Mouse (Mus musculus) neural tube, embryonic 14.5 days (tissue): ENCODE data around the gene Smad3. TPM values are rescaled to one million over a fixed set of nuclear protein-coding genes. Genes with fewer than 3 reads are reported as not detected.

Experiments used
- ATAC-seq: fragments of 200-750 bp; cut with Nextera tagmentation; 2 replicates; pipeline ENCODE4 v1.8.0; 2017; ENCODE audit warnings: low read depth, mild to moderate bottlenecking, moderate TSS enrichment, moderate library complexity
- H3K27ac ChIP-seq: fragments of 300-500 bp; sonication (generic); 2 replicates; pipeline ENCODE4 v1.5.1; 2014; ENCODE audit warnings: low read depth, mild to moderate bottlenecking, control low read depth, low read length, moderate library complexity, mixed read lengths
- H3K27me3 ChIP-seq: fragments of 300-500 bp; sonication (generic); 2 replicates; pipeline ENCODE4 v1.6.1; 2014; ENCODE audit warnings: low read length; ENCODE audit not compliant: control insufficient read depth, insufficient read depth
- H3K36me3 ChIP-seq: fragments of 300-500 bp; sonication (generic); 2 replicates; pipeline ENCODE4 v1.6.1; 2014; ENCODE audit warnings: low read length, mixed read lengths; ENCODE audit not compliant: control insufficient read depth, insufficient read depth
- H3K4me1 ChIP-seq: fragments of 300-500 bp; sonication (generic); 2 replicates; pipeline ENCODE4 v1.6.1; 2014; ENCODE audit warnings: low read length; ENCODE audit not compliant: control insufficient read depth, insufficient read depth
- H3K4me2 ChIP-seq: fragments of 300-500 bp; sonication (generic); 2 replicates; pipeline ENCODE4 v1.6.1; 2014; ENCODE audit warnings: mild to moderate bottlenecking, low read depth, low read length, control low read depth
- H3K4me3 ChIP-seq: fragments of 300-500 bp; sonication (generic); 2 replicates; pipeline ENCODE4 v1.5.1; 2014; ENCODE audit warnings: low read depth, low read length, control low read depth, mixed read lengths
- H3K9ac ChIP-seq: fragments of 300-500 bp; sonication (generic); replicated peaks from 2 replicates; pipeline ENCODE4 v1.6.1; 2014; ENCODE audit warnings: low read depth, mild to moderate bottlenecking, control low read depth, low read length, mixed read lengths
- H3K9me3 ChIP-seq: fragments of 300-500 bp; sonication (generic); 2 replicates; pipeline ENCODE4 v1.6.1; 2016; ENCODE audit warnings: low read length; ENCODE audit not compliant: control insufficient read depth
- WGBS: fragments of 180-500 bp; shearing (Covaris S2); extraction: QIAGEN DNeasy Blood & Tissue Kit; methylation state at CpG from one replicate; pipeline ENCODE4 v1.1.7; 2014; 5-methylcytosine and 5-hydroxymethylcytosine counted together
- polyA plus RNA-seq: library from polyadenylated mRNA; unstranded; fragments of >200 nt; fragmentation: Nextera tagmentation; extraction: Ambion mirVana; gene quantifications from 2 replicates; pipeline ENCODE4 v1.2.1, GENCODE M21; 2014

Gene Smad3
- polyA plus RNA-seq, 1 experiment from 2014 or later, result 6.4 TPM

GRCm38 (mm10) chr9:63731114-63731828 lies 26.5 kb downstream of the Smad3 start:
- no peak for ATAC-seq
- peaks cover 6% of the 10 kb centered on the region; the same call in 1 of the 2 replicates for H3K4me1 ChIP-seq
- H3K27ac ChIP-seq, result no peak overlapping the region
- no peaks in the 10 kb centered on the region for H3K9me3 ChIP-seq
- H3K36me3 ChIP-seq, result no peaks in the 10 kb centered on the region
- H3K4me2 ChIP-seq, result no peak overlapping the region
- H3K4me3 ChIP-seq, result no peak overlapping the region
- 81% methylated on average over 9 of the region's 9 CpGs for WGBS
- H3K27me3 ChIP-seq, result no peaks in the 10 kb centered on the region
- H3K9ac ChIP-seq, result no peak overlapping the region

DNA sequence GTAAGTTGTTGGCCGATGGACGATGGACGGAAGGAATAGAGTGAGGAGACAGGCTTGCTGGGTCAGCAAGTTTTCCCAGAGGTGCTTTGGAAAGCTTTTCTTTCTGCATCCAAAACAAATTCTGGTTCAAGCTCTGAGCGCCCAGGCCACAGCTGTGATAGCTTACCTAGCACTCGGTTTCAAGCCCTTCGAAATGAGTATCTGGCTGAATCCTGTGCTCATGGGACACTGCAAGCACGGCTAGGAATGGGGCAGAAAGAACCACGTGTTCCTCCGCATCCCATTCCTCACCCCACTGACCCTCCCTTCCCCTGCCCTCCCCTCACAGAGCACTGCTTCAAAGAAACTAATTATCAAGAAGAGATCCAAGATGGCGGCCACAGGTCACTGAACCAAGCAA lies 28.8 kb downstream of the Smad3 start:
- Histone ChIP-seq H3K9me3 (no peaks in the 10 kb centered on the region), H3K27me3 (no peaks in the 10 kb centered on the region), H3K4me3 (no peak overlapping the region), H3K27ac (no peak overlapping the region), H3K4me1 (peaks cover 7% of the 10 kb centered on the region; the same call in 1 of the 2 replicates), H3K36me3 (no peaks in the 10 kb centered on the region), H3K4me2 (no peak overlapping the region), H3K9ac (no peak overlapping the region)
- ATAC-seq, result no peak
- 86% methylated on average over 10 of the region's 10 CpGs for WGBS

- no peaks in the 10 kb centered on the region for H3K36me3 ChIP-seq
- H3K4me3 ChIP-seq, result no peak overlapping the region
- no peaks in the 10 kb centered on the region for H3K9me3 ChIP-seq
- H3K27me3 ChIP-seq, result no peaks in the 10 kb centered on the region
- WGBS, result 91% methylated on average over 6 of the region's 6 CpGs
- no peak for ATAC-seq
- H3K27ac ChIP-seq, result no peak overlapping the region
- H3K4me2 ChIP-seq, result no peak overlapping the region
- no peak overlapping the region for H3K9ac ChIP-seq
- peaks cover 7% of the 10 kb centered on the region; the same call in 1 of the 2 replicates for H3K4me1 ChIP-seq
Measured at GRCm38 (mm10) chr9:63727070-63727469, 30.7 kb downstream of the Smad3 start.

DNA sequence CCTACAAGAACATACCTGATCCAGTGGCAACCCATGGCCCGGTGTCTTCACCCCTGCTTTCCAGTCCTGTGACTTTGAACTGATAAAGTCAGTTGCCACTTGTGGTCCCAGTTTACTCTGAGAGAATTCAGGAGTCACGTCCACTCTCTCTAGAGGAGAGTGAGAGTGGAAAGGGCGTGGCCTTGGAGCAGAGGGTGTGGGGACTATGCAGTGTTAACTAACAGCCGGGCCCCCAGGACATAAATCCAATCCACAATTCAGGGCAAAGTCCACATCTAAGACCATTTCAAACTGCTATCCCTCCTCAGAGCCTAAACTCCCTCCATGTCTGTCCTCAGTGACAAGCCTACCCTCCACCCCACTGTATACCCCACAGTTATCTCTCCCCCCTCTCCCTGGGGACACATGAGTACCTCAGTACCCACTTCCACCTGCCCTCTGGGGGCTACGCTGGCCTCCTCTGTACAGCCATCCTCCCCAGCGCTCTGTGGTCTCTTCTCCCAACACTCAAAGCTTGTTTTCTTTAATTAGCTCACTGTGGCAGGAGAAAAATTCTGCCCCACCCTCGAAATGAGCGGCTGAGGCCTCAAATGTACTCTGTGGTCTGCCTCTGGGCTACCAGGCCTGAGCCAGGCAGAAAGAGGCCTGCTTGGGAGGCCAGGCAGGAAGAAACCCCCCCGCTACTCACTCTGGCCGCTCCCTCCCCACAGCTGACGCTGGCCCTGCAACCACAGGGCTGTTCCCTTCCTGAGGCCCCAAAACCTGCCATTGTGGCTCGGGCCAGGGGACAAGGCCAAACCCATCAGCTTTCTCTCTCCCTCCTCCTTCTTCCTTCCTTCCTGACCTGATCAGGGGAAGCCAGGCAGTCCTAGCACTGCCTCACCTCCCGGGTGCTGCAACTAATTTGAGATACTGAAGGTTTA lies 31.4 kb downstream of the Smad3 start:
- H3K4me3 ChIP-seq, result no peak overlapping the region
- H3K4me2 ChIP-seq, result no peak overlapping the region
- H3K9ac ChIP-seq, result no peak overlapping the region
- WGBS, result 73% methylated on average over 13 of the region's 13 CpGs
- H3K27ac ChIP-seq, result 0 out of 2 replicates have a peak overlapping the region, but pooled peaks have one; percentile 22
- no peaks in the 10 kb centered on the region for H3K27me3 ChIP-seq
- no peaks in the 10 kb centered on the region for H3K9me3 ChIP-seq
- H3K4me1 ChIP-seq, result peaks cover 7% of the 10 kb centered on the region; the same call in 1 of the 2 replicates
- no peak for ATAC-seq
- H3K36me3 ChIP-seq, result no peaks in the 10 kb centered on the region

DNA sequence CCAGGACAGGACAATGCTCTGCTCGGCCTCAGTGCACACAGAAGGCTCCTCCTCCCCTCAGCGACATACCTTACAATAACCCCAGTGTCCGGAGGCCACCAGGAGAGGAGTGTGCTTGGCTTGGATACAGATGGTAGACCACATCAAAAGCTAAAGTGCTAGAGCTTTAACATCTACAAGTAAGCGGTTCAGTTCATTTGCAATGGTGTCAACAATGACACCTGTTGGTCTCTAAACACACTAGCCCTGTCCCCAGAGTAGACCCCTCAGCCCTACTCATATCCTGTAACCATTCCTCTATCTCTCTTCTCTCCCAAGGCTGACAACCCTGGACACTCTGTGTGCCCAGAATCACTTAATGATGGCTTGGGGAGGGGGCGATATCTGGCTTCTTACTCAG lies 33.0 kb downstream of the Smad3 start:
- H3K27me3 ChIP-seq, result no peaks in the 10 kb centered on the region
- H3K27ac ChIP-seq, result no peak overlapping the region
- no peaks in the 10 kb centered on the region for H3K9me3 ChIP-seq
- WGBS, result 93% methylated on average over 5 of the region's 5 CpGs
- H3K4me1 ChIP-seq, result peaks cover 7% of the 10 kb centered on the region; the same call in 1 of the 2 replicates
- ATAC-seq, result no peak
- H3K4me3 ChIP-seq, result no peak overlapping the region
- no peaks in the 10 kb centered on the region for H3K36me3 ChIP-seq
- no peak overlapping the region for H3K9ac ChIP-seq
- H3K4me2 ChIP-seq, result no peak overlapping the region

DNA sequence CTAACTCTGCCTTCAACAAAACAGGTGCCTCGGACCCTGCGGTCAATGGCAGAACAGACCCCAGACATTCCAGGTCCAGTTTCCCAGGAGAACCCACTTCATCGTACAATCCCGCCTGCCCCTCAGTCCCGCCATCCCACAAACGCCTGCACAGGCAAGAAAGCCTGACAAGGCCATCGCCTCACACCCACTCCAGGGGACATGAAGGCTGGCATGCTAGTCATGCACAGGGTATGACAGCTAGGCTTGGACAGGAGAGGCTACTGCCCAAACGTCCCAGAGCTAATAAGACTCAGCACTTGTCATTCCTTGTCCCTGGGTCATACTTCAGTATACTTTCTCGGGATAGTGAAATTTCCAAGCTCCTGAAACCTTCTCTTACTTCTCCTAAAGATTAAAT lies 34.9 kb downstream of the Smad3 start:
- Histone ChIP-seq H3K36me3 (no peaks in the 10 kb centered on the region), H3K9ac (no peak overlapping the region), H3K9me3 (no peaks in the 10 kb centered on the region), H3K27me3 (no peaks in the 10 kb centered on the region), H3K27ac (no peak overlapping the region), H3K4me1 (peaks cover 7% of the 10 kb centered on the region; the same call in 1 of the 2 replicates), H3K4me2 (no peak overlapping the region), H3K4me3 (no peak overlapping the region)
- ATAC-seq, result no peak
- 80% methylated on average over 9 of the region's 9 CpGs for WGBS

DNA sequence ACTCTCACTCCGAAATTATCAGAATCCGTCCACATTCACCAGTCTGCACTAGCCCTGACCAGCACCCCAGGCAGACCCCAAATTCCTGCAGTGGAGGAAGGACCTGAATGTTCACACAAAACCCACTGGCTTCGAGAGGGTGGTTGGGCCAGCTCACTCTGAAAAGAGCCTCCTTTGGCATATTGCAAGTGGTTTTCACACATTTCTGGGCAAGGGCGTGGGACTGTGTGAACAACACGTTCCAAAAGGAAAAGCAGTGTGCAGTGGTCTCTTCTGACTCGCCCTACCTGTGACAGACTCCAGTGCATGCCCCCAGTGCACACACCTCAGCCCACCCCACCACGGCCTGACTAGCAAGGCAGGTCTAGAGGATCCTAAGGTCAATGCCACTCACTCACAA lies 35.4 kb downstream of the Smad3 start:
- no peak for ATAC-seq

GRCm38 (mm10) chr9:63721573-63722275 lies 36.1 kb downstream of the Smad3 start:
- Histone ChIP-seq H3K4me3 (no peak overlapping the region), H3K4me2 (no peak overlapping the region), H3K27ac (no peak overlapping the region), H3K36me3 (no peaks in the 10 kb centered on the region), H3K9me3 (no peaks in the 10 kb centered on the region), H3K4me1 (peaks cover 5% of the 10 kb centered on the region; the same call in 1 of the 2 replicates), H3K27me3 (no peaks in the 10 kb centered on the region), H3K9ac (no peak overlapping the region)
- ATAC-seq, result no peak
- WGBS, result 90% methylated on average over 9 of the region's 9 CpGs

More for the DNA sequence above, 35.4 kb downstream of the Smad3 start:
- H3K4me2 ChIP-seq, result no peak overlapping the region
- no peak overlapping the region for H3K9ac ChIP-seq
- H3K9me3 ChIP-seq, result no peaks in the 10 kb centered on the region
- WGBS, result 93% methylated on average over 7 of the region's 7 CpGs
- no peak overlapping the region for H3K4me3 ChIP-seq
- H3K27ac ChIP-seq, result no peak overlapping the region
- no peaks in the 10 kb centered on the region for H3K36me3 ChIP-seq
- H3K27me3 ChIP-seq, result no peaks in the 10 kb centered on the region
- H3K4me1 ChIP-seq, result peaks cover 7% of the 10 kb centered on the region; the same call in 1 of the 2 replicates
